Mouse (Mus musculus) liver, embryonic 14.5 days (tissue): ENCODE measurements around the gene Rabif.

Experiments used
- CTCF ChIP-seq: IDR thresholded peaks from 2 replicates; pipeline ENCODE4 v1.5.1; 2016; ENCODE audit warnings: antibody characterized with exemption, low read depth, control low read depth
- EP300 ChIP-seq: IDR thresholded peaks from 2 replicates; pipeline ENCODE4 v1.6.1; 2016; ENCODE audit warnings: antibody characterized with exemption, low read depth

DNA sequence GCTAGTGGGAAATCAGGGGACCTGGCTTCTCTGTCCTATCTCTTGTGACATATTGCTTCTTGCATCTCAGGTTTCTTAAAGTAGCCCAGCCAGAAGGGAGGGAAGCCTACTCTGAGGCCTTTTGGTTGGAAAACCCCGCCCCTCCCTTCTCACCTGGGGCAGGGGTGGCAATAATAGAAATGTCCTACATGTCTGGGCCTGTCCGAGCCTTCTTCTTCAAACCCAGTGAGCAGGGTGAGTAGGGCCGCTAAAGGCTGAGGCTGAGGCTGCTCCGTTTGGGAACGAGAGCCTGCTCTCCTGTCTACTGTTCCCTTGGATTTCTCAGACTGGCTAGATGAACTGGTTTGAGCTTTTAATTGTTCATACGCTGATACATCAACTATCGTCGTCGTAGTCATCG, 46.2 kb downstream of the Rabif start:
- TF ChIP-seq CTCF (no peak), EP300 (no peak)
